Mouse (Mus musculus): ENCODE data around the gene Aplp1.

The Aplp1 gene

DNA sequence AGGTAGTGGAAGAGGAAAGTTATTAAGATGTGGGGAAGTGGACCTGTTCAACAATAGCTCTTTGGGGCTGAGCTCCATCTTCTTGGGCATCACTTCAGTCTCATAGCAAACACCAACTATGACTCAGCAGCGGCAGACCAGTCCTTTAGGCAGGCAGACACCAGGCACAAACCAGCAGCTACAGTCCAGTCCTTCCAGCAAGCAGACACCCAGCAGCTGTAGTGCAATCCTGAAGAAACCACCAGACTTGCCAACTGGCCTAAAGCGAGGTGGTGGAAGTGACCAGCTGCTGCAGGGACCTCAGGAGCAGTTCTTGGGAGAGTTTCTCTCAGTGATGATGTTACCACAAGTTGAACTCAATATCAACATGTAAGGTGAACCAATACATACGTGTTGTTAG, 36.7 kb downstream of the Aplp1 start:
- no peak for DNase-seq

GRCm38 (mm10) chr7:30402343-30402742, 43.0 kb downstream of the Aplp1 start:
- no peak for DNase-seq

- no peak for DNase-seq
Measured at GRCm38 (mm10) chr7:30399671-30400070, 45.7 kb downstream of the Aplp1 start.

GRCm38 (mm10) chr7:30394871-30395270, 50.5 kb downstream of the Aplp1 start:
- peak; percentile 19 for DNase-seq

- DNase-seq: peak; percentile 73
Measured at GRCm38 (mm10) chr7:30394379-30394778, 51.0 kb downstream of the Aplp1 start.

- DNase-seq: no peak
Measured at GRCm38 (mm10) chr7:30393631-30394030, 51.7 kb downstream of the Aplp1 start.

- DNase-seq: no peak
Measured at GRCm38 (mm10) chr7:30392746-30393520, 52.4 kb downstream of the Aplp1 start.
